Mouse (Mus musculus): ENCODE data around the gene Perm1. TPM values are rescaled to one million over a fixed set of nuclear protein-coding genes. Genes with fewer than 3 reads are reported as not detected.

Gene Perm1
- total RNA-seq, 2 experiments from 2014 or later, result 142 to 265 TPM

- H3K27ac ChIP-seq, result peak overlapping the region; percentile 93
- DNase-seq, result peak; percentile 45
- H3K4me3 ChIP-seq, result peak overlapping the region; percentile 87
- intact Hi-C loops (cut with DNase I), result loop anchor here (2.0 kb wide), 1 partner anchor 31 kb away; the partner anchor contains the start of gene Plekhn1
- no peak for TF ChIP-seq CTCF (IDR thresholded peaks at IDR 0.05)
Measured at GRCm38 (mm10) chr4:156203413-156204131, 12.1 kb upstream of the Perm1 start.

- TF ChIP-seq CTCF (IDR thresholded peaks at IDR 0.05), result no peak
- Histone ChIP-seq H3K4me3 (no peak overlapping the region), H3K27ac (no peak overlapping the region)
- intact Hi-C loops (cut with DNase I), result no loop called here
- DNase-seq, result no peak
Measured at GRCm38 (mm10) chr4:156208872-156209271, 6.8 kb upstream of the Perm1 start.

GRCm38 (mm10) chr4:156209963-156210635 lies 5.6 kb upstream of the Perm1 start:
- Histone ChIP-seq H3K4me3 (no peak overlapping the region), H3K27ac (no peak overlapping the region)
- DNase-seq, result no peak
- TF ChIP-seq CTCF (IDR thresholded peaks at IDR 0.05), result no peak
- intact Hi-C loops (cut with DNase I), result no loop called here

- H3K27ac ChIP-seq, result no peak overlapping the region
- no peak for DNase-seq
- H3K4me3 ChIP-seq, result no peak overlapping the region
- intact Hi-C loops (cut with DNase I), result no loop called here
- no peak for TF ChIP-seq CTCF (IDR thresholded peaks at IDR 0.05)
Measured at GRCm38 (mm10) chr4:156213134-156213533, 2.5 kb upstream of the Perm1 start.

- TF ChIP-seq CTCF (IDR thresholded peaks at IDR 0.05), result no peak
- intact Hi-C loops (cut with DNase I), result no loop called here
- peak overlapping the region; percentile 97 for H3K27ac ChIP-seq
- H3K4me3 ChIP-seq, result peak overlapping the region; percentile 64
- DNase-seq, result peak; percentile 49
Measured at GRCm38 (mm10) chr4:156216196-156216595, 528 bp downstream of the Perm1 start.

- Histone ChIP-seq H3K4me3 (peak overlapping the region; percentile 64), H3K27ac (peak overlapping the region; percentile 97)
- peak; percentile 71 for DNase-seq
- TF ChIP-seq CTCF (IDR thresholded peaks at IDR 0.05), result no peak
- intact Hi-C loops (cut with DNase I), result no loop called here
Measured at GRCm38 (mm10) chr4:156217022-156217669, 1.5 kb downstream of the Perm1 start.

GRCm38 (mm10) chr4:156217838-156218237 lies 2.2 kb downstream of the Perm1 start:
- TF ChIP-seq CTCF (IDR thresholded peaks at IDR 0.05), result no peak
- DNase-seq, result peak; percentile 53
- Histone ChIP-seq H3K27ac (peak overlapping the region; percentile 97), H3K4me3 (peak overlapping the region; percentile 64)
- intact Hi-C loops (cut with DNase I), result no loop called here

- Histone ChIP-seq H3K27ac (peak overlapping the region; percentile 97), H3K4me3 (peak overlapping the region; percentile 64)
- intact Hi-C loops (cut with DNase I), result no loop called here
- no peak for TF ChIP-seq CTCF (IDR thresholded peaks at IDR 0.05)
- peak; percentile 73 for DNase-seq
Measured at GRCm38 (mm10) chr4:156219936-156220335, 4.3 kb downstream of the Perm1 start.

- no peak overlapping the region for H3K4me3 ChIP-seq
- TF ChIP-seq CTCF (IDR thresholded peaks at IDR 0.05), result no peak
- intact Hi-C loops (cut with DNase I), result no loop called here
- no peak for DNase-seq
- no peak overlapping the region for H3K27ac ChIP-seq
Measured at GRCm38 (mm10) chr4:156224276-156224675, 8.6 kb downstream of the Perm1 start.

GRCm38 (mm10) chr4:156227752-156228392 lies 12.2 kb downstream of the Perm1 start:
- intact Hi-C loops (cut with DNase I), result no loop called here
- TF ChIP-seq CTCF (IDR thresholded peaks at IDR 0.05), result no peak
- Histone ChIP-seq H3K27ac (peak overlapping the region; percentile 5; the same call in 1 of the 2 replicates), H3K4me3 (peak overlapping the region; percentile 42)
- DNase-seq, result peak; percentile 47

- Histone ChIP-seq H3K4me3 (peak overlapping the region; percentile 42), H3K27ac (peak overlapping the region; percentile 5; the same call in 1 of the 2 replicates)
Measured at GRCm38 (mm10) chr4:156228393-156229024, 12.8 kb downstream of the Perm1 start.

GRCm38 (mm10) chr4:156234021-156234501 lies 18.4 kb downstream of the Perm1 start:
- intact Hi-C loops (cut with DNase I), result loop anchor here (2.0 kb wide), 1 partner anchor 31 kb away; the partner anchor contains the start of gene AW011738
- no peak for TF ChIP-seq CTCF (IDR thresholded peaks at IDR 0.05)
- H3K27ac ChIP-seq, result peak overlapping the region; percentile 90

More at GRCm38 (mm10) chr4:156228393-156229024, 12.8 kb downstream of the Perm1 start:
- intact Hi-C loops (cut with DNase I), result no loop called here
- TF ChIP-seq CTCF (IDR thresholded peaks at IDR 0.05), result no peak
- DNase-seq, result no peak

More at GRCm38 (mm10) chr4:156234021-156234501, 18.4 kb downstream of the Perm1 start:
- no peak for DNase-seq
- H3K4me3 ChIP-seq, result peak overlapping the region; percentile 92

All from gastrocnemius, adult 2 months (tissue).